In genomic region chr7:121858939-121859338, GRCm38 (mm10) we compare ENCODE assay signal across 19 mouse cellular contexts. TPM values are rescaled to one million over a fixed set of nuclear protein-coding genes. Genes with fewer than 3 reads are reported as not detected.
DNase-seq lines count a peak whose midpoint lies in the region; ATAC-seq and TF ChIP-seq lines count a peak whose summit lies in the region.
"Had no signal": no experiment of that assay in that cellular context is flagged by ENCODE, and none has a peak within 500 bp of the region (broad histone marks: within the 10 kb centered on the region; RNA-seq: fewer than 3 reads in every experiment).

No protein-coding gene starts in this region.

- H3K9ac ChIP-seq in lung, postnatal 0 days (replicated peaks; ENCODE audit: low read depth) = no peak overlapping the region
- H3K9ac ChIP-seq: heart, embryonic 12.5 days had no signal

- no peak for TF ChIP-seq EP300 in lung, postnatal 0 days (IDR thresholded peaks at IDR 0.05)

- H3K36me3 ChIP-seq in lung, postnatal 0 days (ENCODE audit: insufficient read depth, low read length) = no peaks in the 10 kb centered on the region
- H3K36me3 ChIP-seq in G1E (replicated peaks) = no peaks in the 10 kb centered on the region
- H3K36me3 ChIP-seq: heart, embryonic 12.5 days had no signal

- no peaks in the 10 kb centered on the region for H3K27me3 ChIP-seq in lung, postnatal 0 days (replicated peaks; ENCODE audit: insufficient read depth, low read length)
- H3K27me3 ChIP-seq in G1E (ENCODE audit: insufficient read depth, low read length) = no peaks in the 10 kb centered on the region

- H3K4me1 ChIP-seq in lung, postnatal 0 days (ENCODE audit: insufficient read depth, low read depth, low read length) = no peaks in the 10 kb centered on the region
- no peaks in the 10 kb centered on the region for H3K4me1 ChIP-seq in G1E (ENCODE audit: insufficient read depth, low read depth, low read length)
- H3K4me1 ChIP-seq: heart, embryonic 12.5 days had no signal

- intact Hi-C loops in left cerebral cortex, postnatal 36 days (cut with DNase I) = no loop called here

- no peak overlapping the region for H3K4me3 ChIP-seq in lung, postnatal 0 days (ENCODE audit: low read depth, low read length)
- H3K4me3 ChIP-seq in G1E (ENCODE audit: low read depth, low read length) = no peak overlapping the region
- H3K4me3 ChIP-seq: heart, embryonic 12.5 days had no signal

- no peaks in the 10 kb centered on the region for H3K9me3 ChIP-seq in lung, postnatal 0 days (ENCODE audit: low read length)
- no peaks in the 10 kb centered on the region for H3K9me3 ChIP-seq in G1E (replicated peaks)
- H3K9me3 ChIP-seq: heart, embryonic 12.5 days had no signal

- whole genome bisulfite sequencing in lung, postnatal 0 days = 79% methylated on average over 8 of the region's 8 CpGs

- ATAC-seq in CD4-positive, CD25-positive, alpha-beta regulatory T cell, adult 4 months = no peak
- no peak for ATAC-seq in lung, postnatal 0 days
- no peak for ATAC-seq in G1E (ENCODE audit: extremely low read depth, insufficient number of reproducible peaks, low FRiP score, poor library complexity, severe bottlenecking)
- ATAC-seq in megakaryocyte progenitor cell, adult 5-6 weeks (replicated peaks; ENCODE audit: poor library complexity) = 0 out of 2 replicates have a peak, but pooled peaks have one; percentile 29
- ATAC-seq: inflammation-experienced regulatory T-cells, adult 6 months had no signal

- peak; percentile 27 for TF ChIP-seq CTCF in lung, postnatal 0 days (IDR thresholded peaks at IDR 0.05)
- TF ChIP-seq CTCF in G1E (IDR thresholded peaks at IDR 0.05; ENCODE audit: low read depth, low read length) = peak; percentile 14; the same call in 1 of the 2 replicates

- DNase-seq in CD4-positive, CD25-positive, alpha-beta regulatory T cell, adult 2 months (ENCODE audit: low read depth, low spot score) = peak; percentile 4
- no peak for DNase-seq in lung, postnatal 0 days (ENCODE audit: low spot score)
- no peak for DNase-seq in lung, postnatal 14 days
- no peak for DNase-seq in G1E (ENCODE audit: low spot score)
- no peak for DNase-seq in T-cell, adult 2 months (ENCODE audit: low spot score)
- no peak for DNase-seq in left cerebral cortex, postnatal 36 days (ENCODE audit: low spot score in 2 of 2)
- DNase-seq: gastrocnemius, postnatal 10 days; heart, postnatal 4 days; layer of hippocampus, adult 9-11 months; thymus, postnatal 25 days had no signal

- no peak overlapping the region for H3K27ac ChIP-seq in lung, postnatal 0 days (ENCODE audit: low read length)
- H3K27ac ChIP-seq: kidney, postnatal 0 days had no signal

- H3K4me2 ChIP-seq in lung, postnatal 0 days (replicated peaks; ENCODE audit: low read depth, low read length) = no peak overlapping the region
- H3K4me2 ChIP-seq: heart, embryonic 12.5 days had no signal

RNA-seq across cellular contexts. Expression of gene Scnn1b, which starts 5.9 kb away (rescaled TPM):
- not detected for polyA plus RNA-seq in CD4-positive, CD25-positive, alpha-beta regulatory T cell, adult 4 months (2017; shearing (Covaris generic))
- 76.3 and 79.1 TPM in 2 replicates for polyA plus RNA-seq in lung, postnatal 0 days (2015; fragmentation: Nextera tagmentation; extraction: Ambion mirVana)
- not detected in 2 replicates for total RNA-seq in G1E (2014; fragmentation: Nextera tagmentation)
- total RNA-seq in G1E (2017) = 0.11 TPM in 1 of 2 replicates, not detected in the other
- polyA plus RNA-seq in G1E (2012) = not detected in 2 replicates
- total RNA-seq in megakaryocyte progenitor cell, adult 5-6 weeks (2015) = not detected in 2 replicates
- total RNA-seq in megakaryocyte progenitor cell, adult 5-6 weeks (2017) = not detected in 2 replicates
- not detected for total RNA-seq in left cerebral cortex, postnatal 36 days (2021)
- total RNA-seq: left cerebral cortex, postnatal 25 days; megakaryocyte, adult 5-6 weeks; monocyte, adult 5-6 weeks had no signal
- polyA plus RNA-seq: heart, embryonic 12.5 days; liver, embryonic 16.5 days had no signal
